Mouse (Mus musculus) liver, embryonic 16.5 days (tissue): Measurements from ENCODE around the gene Cyp4f16. TPM values are rescaled to one million over a fixed set of nuclear protein-coding genes. Genes with fewer than 3 reads are reported as not detected.
"Not testable (repeated sequence)": the region's sequence is repeated elsewhere in the genome, so short reads cannot be mapped to it uniquely, and the experiment has no call there.

Source experiments
- ATAC-seq: fragments of 200-750 bp; cut with Nextera tagmentation; 2 replicates; pipeline ENCODE4 v1.8.0; 2017; ENCODE audit warnings: low read depth, mild to moderate bottlenecking, moderate number of reproducible peaks, moderate library complexity
- H3K27ac ChIP-seq: fragments of 300-500 bp; sonication (generic); 2 replicates; pipeline ENCODE4 v1.5.1; 2014; ENCODE audit warnings: mild to moderate bottlenecking, low read length
- H3K27me3 ChIP-seq: fragments of 300-500 bp; sonication (generic); 2 replicates; pipeline ENCODE4 v1.6.1; 2014; ENCODE audit warnings: low read depth, low read length, mixed read lengths; ENCODE audit not compliant: control insufficient read depth, insufficient read depth
- H3K36me3 ChIP-seq: fragments of 300-500 bp; sonication (generic); 2 replicates; pipeline ENCODE4 v1.6.1; 2014; ENCODE audit warnings: mild to moderate bottlenecking; ENCODE audit not compliant: control insufficient read depth, insufficient read depth
- H3K4me1 ChIP-seq: fragments of 300-500 bp; sonication (generic); 2 replicates; pipeline ENCODE4 v1.6.1; 2014; ENCODE audit warnings: low read depth, low read length, mixed read lengths; ENCODE audit not compliant: control insufficient read depth
- H3K4me2 ChIP-seq: fragments of 300-500 bp; sonication (generic); 2 replicates; pipeline ENCODE4 v1.6.1; 2014; ENCODE audit warnings: low read depth, low read length, mixed read lengths
- H3K4me3 ChIP-seq: fragments of 300-500 bp; sonication (generic); 2 replicates; pipeline ENCODE4 v1.5.1; 2014; ENCODE audit warnings: low read depth, mild to moderate bottlenecking, low read length
- H3K9ac ChIP-seq: fragments of 300-500 bp; sonication (generic); 2 replicates; pipeline ENCODE4 v1.6.1; 2014; ENCODE audit warnings: low read depth, low read length
- H3K9me3 ChIP-seq: fragments of 300-500 bp; sonication (generic); replicated peaks from 2 replicates; pipeline ENCODE4 v1.6.1; 2016; ENCODE audit warnings: low read length; ENCODE audit not compliant: control insufficient read depth
- WGBS: fragments of 180-500 bp; shearing (Covaris S2); extraction: QIAGEN DNeasy Blood & Tissue Kit; methylation state at CpG from one replicate; pipeline ENCODE4 v1.1.7; 2014; ENCODE audit not compliant: insufficient replicate concordance; 5-methylcytosine and 5-hydroxymethylcytosine counted together
- polyA plus RNA-seq: library from polyadenylated mRNA; unstranded; fragments of >200 nt; fragmentation: Nextera tagmentation; extraction: Ambion mirVana; gene quantifications from 2 replicates; pipeline ENCODE4 v1.2.1, GENCODE M21; 2015

Cyp4f16 gene
- polyA plus RNA-seq, 1 experiment from 2014 or later = 4.6 TPM

- Histone ChIP-seq H3K36me3 (no peaks in the 10 kb centered on the region), H3K27ac (no peak overlapping the region), H3K27me3 (no peaks in the 10 kb centered on the region), H3K9ac (no peak overlapping the region), H3K4me3 (no peak overlapping the region), H3K4me1 (no peaks in the 10 kb centered on the region), H3K9me3 (no peaks in the 10 kb centered on the region), H3K4me2 (no peak overlapping the region)
- ATAC-seq = no peak
- WGBS = 70% methylated on average over 5 of the region's 5 CpGs
These were observed 20.2 kb upstream of the Cyp4f16 start for GRCm38 (mm10) chr17:32516126-32516525.

DNA sequence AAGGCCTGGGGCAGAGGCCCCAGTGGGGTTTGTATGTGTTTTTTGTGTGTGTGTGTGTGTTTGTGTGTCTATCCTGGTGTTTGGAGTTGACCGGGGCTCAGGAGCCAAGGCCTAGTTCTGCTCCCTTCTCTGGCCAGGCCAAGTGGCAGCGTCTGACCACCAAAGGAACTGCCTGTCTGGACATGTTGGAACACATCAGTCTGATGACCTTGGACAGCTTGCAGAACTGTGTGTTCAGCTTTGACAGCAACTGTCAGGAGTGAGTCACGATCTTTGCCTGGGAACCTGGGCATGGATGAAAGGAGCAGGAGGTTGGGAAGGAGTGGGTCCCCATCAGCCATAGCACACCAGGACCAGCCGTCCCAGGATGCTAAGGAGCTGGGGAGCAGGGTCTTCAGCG is 14.4 kb upstream of the Cyp4f16 start:
- Histone ChIP-seq H3K9me3 (no peaks in the 10 kb centered on the region), H3K9ac (no peak overlapping the region), H3K4me1 (no peaks in the 10 kb centered on the region), H3K27me3 (no peaks in the 10 kb centered on the region), H3K4me2 (no peak overlapping the region), H3K27ac (no peak overlapping the region), H3K4me3 (no peak overlapping the region), H3K36me3 (no peaks in the 10 kb centered on the region)
- WGBS = 62% methylated on average over 5 of the region's 5 CpGs
- ATAC-seq = no peak

DNA sequence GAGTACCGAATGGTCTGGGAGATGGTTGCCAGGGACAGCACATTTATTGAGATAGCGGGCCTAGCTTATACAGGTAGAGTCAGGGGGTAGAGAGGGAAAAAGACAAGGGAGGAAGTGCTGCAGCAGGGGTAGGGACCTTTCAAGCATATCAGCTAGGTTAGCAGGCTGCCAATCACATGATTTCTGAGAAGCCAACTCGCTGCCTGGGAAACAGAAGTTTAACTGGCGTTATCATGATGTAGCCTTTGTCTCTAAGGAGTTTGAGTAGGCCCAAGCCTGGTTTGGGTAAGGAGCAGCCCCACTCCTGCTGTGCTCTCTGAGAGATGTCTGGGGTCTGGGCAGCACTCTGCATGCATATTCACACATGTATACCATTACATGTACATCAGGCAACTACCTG is 14.0 kb upstream of the Cyp4f16 start:
- no peaks in the 10 kb centered on the region for H3K4me1 ChIP-seq
- no peaks in the 10 kb centered on the region for H3K9me3 ChIP-seq
- no peaks in the 10 kb centered on the region for H3K36me3 ChIP-seq
- no peak overlapping the region for H3K9ac ChIP-seq
- no peak overlapping the region for H3K27ac ChIP-seq
- H3K4me2 ChIP-seq = no peak overlapping the region
- no peak overlapping the region for H3K4me3 ChIP-seq
- WGBS = 51% methylated on average over 4 of the region's 4 CpGs
- no peak for ATAC-seq
- no peaks in the 10 kb centered on the region for H3K27me3 ChIP-seq

- H3K27me3 ChIP-seq = no peaks in the 10 kb centered on the region
- no peaks in the 10 kb centered on the region for H3K4me1 ChIP-seq
- ATAC-seq = no peak
- H3K27ac ChIP-seq = no peak overlapping the region
- no peak overlapping the region for H3K4me3 ChIP-seq
- WGBS = 61% methylated on average over 5 of the region's 5 CpGs
- H3K36me3 ChIP-seq = no peaks in the 10 kb centered on the region
- H3K4me2 ChIP-seq = no peak overlapping the region
- H3K9me3 ChIP-seq = no peaks in the 10 kb centered on the region
- no peak overlapping the region for H3K9ac ChIP-seq
These were observed 13.5 kb upstream of the Cyp4f16 start for GRCm38 (mm10) chr17:32522816-32523215.

DNA sequence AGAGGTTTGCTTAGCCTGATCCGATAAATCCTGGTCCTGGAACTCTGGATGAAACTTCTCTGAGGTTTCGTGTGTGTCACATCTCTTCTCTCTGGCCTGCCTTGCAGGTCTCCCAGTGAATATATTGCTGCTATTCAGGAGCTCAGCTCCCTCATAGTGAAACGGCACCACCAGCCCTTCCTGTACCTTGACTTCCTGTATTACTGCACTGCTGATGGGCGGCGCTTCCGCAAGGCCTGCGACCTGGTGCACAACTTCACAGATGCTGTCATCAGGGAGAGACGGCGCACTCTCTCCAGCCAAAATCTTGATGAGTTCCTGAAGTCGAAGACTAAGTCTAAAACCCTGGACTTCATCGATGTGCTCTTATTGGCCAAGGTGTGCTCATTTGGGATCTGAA is 12.5 kb upstream of the Cyp4f16 start:
- Histone ChIP-seq H3K36me3 (no peaks in the 10 kb centered on the region), H3K27me3 (no peaks in the 10 kb centered on the region), H3K27ac (no peak overlapping the region), H3K4me3 (no peak overlapping the region), H3K4me1 (peaks cover 3% of the 10 kb centered on the region; the same call in 1 of the 2 replicates), H3K9ac (no peak overlapping the region), H3K4me2 (no peak overlapping the region), H3K9me3 (no peaks in the 10 kb centered on the region)
- 56% methylated on average over 11 of the region's 11 CpGs for WGBS
- ATAC-seq = no peak

GRCm38 (mm10) chr17:32526341-32526740 is 10.0 kb upstream of the Cyp4f16 start:
- not testable (repeated sequence) for H3K9ac ChIP-seq, ATAC-seq, H3K4me2 ChIP-seq, H3K9me3 ChIP-seq, H3K4me1 ChIP-seq, H3K4me3 ChIP-seq, H3K36me3 ChIP-seq, H3K27me3 ChIP-seq, H3K27ac ChIP-seq
- WGBS = 79% methylated on average over 1 of the region's 1 CpGs

DNA sequence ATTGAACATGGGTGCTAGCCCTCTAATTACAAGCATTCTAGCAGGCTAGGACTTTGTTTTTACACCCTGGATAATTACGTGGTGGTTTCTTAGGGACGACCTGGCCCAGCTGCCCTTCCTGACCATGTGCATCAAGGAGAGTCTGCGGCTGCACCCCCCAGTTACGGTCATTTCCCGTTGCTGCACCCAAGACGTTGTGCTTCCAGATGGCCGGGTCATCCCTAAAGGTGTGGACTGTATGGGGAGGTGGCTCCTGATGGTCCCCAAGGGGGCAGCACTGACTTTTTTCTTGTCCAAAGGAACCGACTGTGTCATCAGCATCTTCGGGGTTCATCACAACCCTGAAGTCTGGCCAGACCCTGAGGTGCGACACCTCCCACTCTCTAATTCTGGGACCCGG is 8.6 kb upstream of the Cyp4f16 start:
- Histone ChIP-seq H3K4me2 (no peak overlapping the region), H3K36me3 (no peaks in the 10 kb centered on the region), H3K4me1 (peaks cover 3% of the 10 kb centered on the region; the same call in 1 of the 2 replicates), H3K27ac (no peak overlapping the region), H3K4me3 (no peak overlapping the region), H3K27me3 (no peaks in the 10 kb centered on the region), H3K9me3 (no peaks in the 10 kb centered on the region), H3K9ac (no peak overlapping the region)
- no peak for ATAC-seq
- WGBS = 77% methylated on average over 11 of the region's 11 CpGs

DNA sequence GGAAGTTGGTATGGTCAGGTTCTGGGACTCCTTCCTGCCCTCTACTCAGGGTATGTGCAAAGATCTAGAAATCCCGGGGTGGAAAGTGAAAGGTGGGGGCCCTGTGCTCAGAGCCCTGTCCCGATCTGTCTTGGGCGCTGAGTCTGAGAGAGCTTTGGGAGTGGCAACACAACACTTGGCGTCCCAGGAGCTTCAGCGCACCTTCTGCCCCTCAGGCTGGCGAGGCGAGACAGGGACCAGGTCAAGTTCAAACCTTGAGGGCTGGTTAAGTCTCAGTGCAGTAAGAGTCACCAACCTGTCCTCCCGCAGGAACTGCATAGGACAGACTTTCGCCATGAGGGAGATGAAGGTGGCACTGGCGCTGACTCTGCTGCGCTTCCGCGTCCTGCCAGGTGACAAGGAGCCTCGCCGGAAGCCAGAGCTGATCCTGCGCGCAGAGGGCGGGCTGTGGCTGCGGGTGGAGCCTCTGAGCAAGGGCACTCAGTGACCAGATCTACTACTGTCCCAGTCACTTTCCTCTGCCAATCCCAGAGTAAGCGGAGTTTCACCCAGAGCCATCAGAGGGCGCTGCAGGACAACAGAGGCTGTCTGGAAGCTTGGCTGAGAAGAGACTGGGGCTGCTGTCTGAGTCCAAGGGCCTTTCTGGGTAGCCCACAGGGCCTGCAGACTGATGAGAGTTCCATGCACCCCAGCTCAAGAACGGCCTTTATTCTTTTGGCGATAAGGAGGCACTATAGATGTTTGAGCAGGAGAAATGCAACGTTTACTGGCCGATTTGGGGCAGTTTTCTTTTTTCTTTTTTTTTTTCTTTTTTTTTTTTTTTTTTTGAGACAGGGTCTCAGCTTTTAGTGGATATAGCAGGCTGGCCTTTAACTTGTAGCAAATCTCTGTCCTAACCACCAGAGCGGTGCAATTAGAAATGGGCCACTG is 7.7 kb upstream of the Cyp4f16 start:
- ATAC-seq = peak; percentile 93
- Histone ChIP-seq H3K27ac (no peak overlapping the region), H3K9ac (peak overlapping the region; percentile 56), H3K36me3 (no peaks in the 10 kb centered on the region), H3K4me3 (peak overlapping the region; percentile 56), H3K4me2 (peak overlapping the region; percentile 64), H3K27me3 (no peaks in the 10 kb centered on the region), H3K4me1 (peaks cover 3% of the 10 kb centered on the region; the same call in 1 of the 2 replicates), H3K9me3 (no peaks in the 10 kb centered on the region)
- 10% methylated on average over 26 of the region's 26 CpGs for WGBS

DNA sequence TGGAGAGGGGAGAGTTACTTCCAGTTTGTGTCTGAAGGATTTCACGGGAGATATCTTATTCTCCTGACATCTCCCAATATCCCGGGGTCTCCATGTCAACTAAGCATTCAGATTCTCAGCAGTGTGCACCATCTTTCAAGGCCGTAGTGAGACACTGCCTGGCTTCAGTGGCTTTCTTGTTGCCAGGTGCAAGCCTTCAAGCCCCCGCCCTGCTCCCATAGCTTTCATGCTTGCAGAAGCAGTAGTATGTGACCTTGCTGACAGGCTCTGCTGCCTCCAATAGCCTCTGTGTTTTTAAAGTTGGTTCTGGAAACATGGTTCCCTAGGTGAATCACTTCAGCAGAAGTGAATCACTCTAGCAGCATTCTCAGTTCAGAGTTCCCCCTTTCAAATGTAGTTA is 4.0 kb upstream of the Cyp4f16 start:
- not testable (repeated sequence) for H3K9me3 ChIP-seq, H3K27me3 ChIP-seq, H3K9ac ChIP-seq, H3K36me3 ChIP-seq, H3K4me2 ChIP-seq, H3K27ac ChIP-seq, ATAC-seq, H3K4me3 ChIP-seq, H3K4me1 ChIP-seq
- WGBS = 47% methylated on average over 4 of the region's 4 CpGs
